Mouse (Mus musculus) hindbrain, embryonic 10.5 days (tissue): ENCODE measurements around the gene Hps4. TPM values are rescaled to one million over a fixed set of nuclear protein-coding genes. Genes with fewer than 3 reads are reported as not detected.

Experiments
- DNase-seq: peaks from one replicate; pipeline ENCODE4 v3.0.0-alpha.2; 2017; ENCODE audit warnings: low spot score
- H3K27ac ChIP-seq: fragments of 300-500 bp; sonication (generic); 2 replicates; pipeline ENCODE4 v1.5.1; 2016; ENCODE audit warnings: mild to moderate bottlenecking, moderate library complexity
- H3K27me3 ChIP-seq: fragments of 300-500 bp; sonication (generic); 2 replicates; pipeline ENCODE4 v1.6.1; 2016; ENCODE audit warnings: mild to moderate bottlenecking; ENCODE audit not compliant: poor library complexity, insufficient read depth, severe bottlenecking
- H3K36me3 ChIP-seq: fragments of 300-500 bp; sonication (generic); 2 replicates; pipeline ENCODE4 v1.6.1; 2016; ENCODE audit warnings: mild to moderate bottlenecking, moderate library complexity
- H3K4me1 ChIP-seq: fragments of 300-500 bp; sonication (generic); replicated peaks from 2 replicates; pipeline ENCODE4 v1.6.1; 2016; ENCODE audit warnings: mild to moderate bottlenecking
- H3K4me3 ChIP-seq: fragments of 300-500 bp; sonication (generic); 2 replicates; pipeline ENCODE4 v1.5.1; 2016; ENCODE audit warnings: mild to moderate bottlenecking, moderate library complexity
- H3K9me3 ChIP-seq: fragments of 300-500 bp; sonication (generic); 2 replicates; pipeline ENCODE4 v1.6.1; 2016; ENCODE audit warnings: mild to moderate bottlenecking, moderate library complexity
- WGBS: fragments of 180-500 bp; shearing (Covaris S2); methylation state at CpG from one replicate; pipeline ENCODE4 v1.1.7; 2016; 5-methylcytosine and 5-hydroxymethylcytosine counted together
- polyA plus RNA-seq: library from polyadenylated mRNA; unstranded; fragments of >200 nt; fragmentation: Nextera tagmentation; extraction: Ambion mirVana; gene quantifications from 2 replicates; pipeline ENCODE4 v1.2.1, GENCODE M21; 2016

Gene Hps4
- 35.8 and 36.7 TPM in 2 replicates for polyA plus RNA-seq

DNA sequence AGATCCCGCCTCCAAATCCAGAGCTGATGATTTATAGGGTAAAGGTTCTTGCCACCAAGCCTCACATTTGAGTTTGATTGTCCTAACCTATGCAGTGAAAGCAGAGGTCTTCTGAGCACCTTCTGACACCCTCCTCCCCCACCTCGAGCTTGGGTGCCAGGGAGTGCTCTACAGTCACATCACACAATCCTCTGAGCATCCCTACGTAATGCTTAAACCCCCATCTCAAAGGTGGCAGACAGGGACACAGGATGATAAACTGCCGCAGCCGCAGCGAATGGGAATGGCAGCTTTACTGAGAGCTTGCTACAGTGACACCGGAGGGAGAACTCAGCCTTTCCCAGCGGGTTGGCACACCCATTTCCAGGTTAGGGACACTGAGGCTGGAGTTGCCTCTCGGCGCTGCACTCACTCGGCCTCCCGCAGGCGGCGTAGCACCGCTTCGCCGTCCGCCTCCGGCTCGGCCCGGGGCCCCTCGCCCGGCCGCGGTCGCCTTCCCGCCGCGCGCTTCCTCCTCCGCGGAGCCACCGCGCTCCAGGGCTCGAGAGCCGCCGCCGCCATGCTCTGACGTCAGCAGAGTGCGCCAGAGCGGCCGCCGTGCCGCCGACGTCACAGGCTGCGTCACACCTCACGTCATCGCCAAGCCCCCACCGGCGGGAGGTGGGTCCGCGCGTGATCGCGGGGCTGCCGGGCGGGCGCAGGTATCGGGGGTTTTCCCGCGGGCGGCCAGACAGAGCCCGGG, at the start of gene Hps4, which contains the start of gene Srrd:
Gene Hps4, plus strand, starts transcription at position 621 of the 742 bp plus-strand sequence.
Gene Srrd, minus strand, starts transcription at position 578 of the 742 bp plus-strand sequence.
- Histone ChIP-seq H3K4me1 (peaks cover 48% of the 10 kb centered on the region), H3K4me3 (peak within 1 kb of the TSS; percentile 82), H3K9me3 (no peaks in the 10 kb centered on the region), H3K27ac (peak within 1 kb of the TSS; percentile 94), H3K27me3 (no peaks in the 10 kb centered on the region), H3K36me3 (peaks cover 60% of the 10 kb centered on the region)
- WGBS = 2% methylated on average over 64 of the region's 64 CpGs
- peak; percentile 87 for DNase-seq

- H3K4me3 ChIP-seq = no peak overlapping the region
- DNase-seq = no peak
- WGBS = 86% methylated on average over 2 of the region's 2 CpGs
- H3K9me3 ChIP-seq = no peaks in the 10 kb centered on the region
- H3K27ac ChIP-seq = no peak overlapping the region
- no peaks in the 10 kb centered on the region for H3K27me3 ChIP-seq
- H3K36me3 ChIP-seq = no peaks in the 10 kb centered on the region
- peaks cover 64% of the 10 kb centered on the region for H3K4me1 ChIP-seq
These were observed 49.1 kb upstream of the Hps4 start for GRCm38 (mm10) chr5:112293800-112294199.

DNA sequence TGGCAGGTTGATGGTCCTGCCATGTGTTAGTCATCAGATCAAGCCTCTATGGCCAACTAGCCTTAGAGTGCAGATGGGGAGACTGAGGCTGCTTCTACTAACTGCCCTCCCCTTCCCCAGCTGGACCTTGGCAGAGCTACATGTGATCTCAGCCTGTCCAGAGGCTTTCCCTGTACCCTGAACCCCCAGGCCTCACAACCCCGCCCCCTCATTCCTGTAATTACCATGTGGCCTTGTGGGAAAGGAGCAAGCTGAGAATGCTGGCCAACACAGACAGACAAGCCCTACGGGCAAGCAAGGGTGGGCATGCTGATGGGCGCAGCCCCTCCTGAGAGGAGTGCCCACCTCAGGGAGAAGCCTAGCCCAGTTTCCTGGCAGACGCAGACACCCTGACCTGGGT, 48.2 kb upstream of the Hps4 start:
- Histone ChIP-seq H3K4me3 (no peak overlapping the region), H3K4me1 (peaks cover 69% of the 10 kb centered on the region), H3K27ac (peak overlapping the region; percentile 72), H3K36me3 (no peaks in the 10 kb centered on the region), H3K27me3 (no peaks in the 10 kb centered on the region), H3K9me3 (no peaks in the 10 kb centered on the region)
- DNase-seq = no peak
- WGBS = 65% methylated on average over 4 of the region's 4 CpGs

DNA sequence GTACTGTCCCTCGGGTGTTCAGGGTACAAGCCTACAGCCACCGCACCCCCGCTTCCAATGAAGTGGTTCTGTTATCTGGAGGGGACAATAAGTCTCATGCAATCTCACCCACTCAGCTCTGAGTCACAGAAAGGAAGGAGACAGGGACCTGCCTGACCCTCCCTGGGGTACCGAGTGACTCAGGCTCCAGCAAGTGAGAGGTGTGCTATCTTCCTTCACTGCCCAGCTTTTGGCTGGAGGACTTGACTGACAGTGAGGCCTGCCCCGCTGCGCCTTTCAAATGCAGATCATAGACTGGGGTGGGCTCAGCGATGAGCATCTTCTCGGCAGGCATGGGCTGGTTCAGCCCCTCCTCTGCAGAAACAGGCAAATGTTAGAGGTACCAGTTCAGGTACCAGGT, 47.7 kb upstream of the Hps4 start:
- H3K9me3 ChIP-seq = no peaks in the 10 kb centered on the region
- H3K27ac ChIP-seq = peak overlapping the region; percentile 72
- no peaks in the 10 kb centered on the region for H3K36me3 ChIP-seq
- DNase-seq = no peak
- no peak overlapping the region for H3K4me3 ChIP-seq
- 31% methylated on average over 8 of the region's 8 CpGs for WGBS
- H3K4me1 ChIP-seq = peaks cover 71% of the 10 kb centered on the region
- H3K27me3 ChIP-seq = no peaks in the 10 kb centered on the region

- Histone ChIP-seq H3K4me3 (no peak overlapping the region), H3K4me1 (peaks cover 75% of the 10 kb centered on the region), H3K27ac (0 out of 2 replicates have a peak overlapping the region, but pooled peaks have one; percentile 2), H3K27me3 (no peaks in the 10 kb centered on the region), H3K9me3 (no peaks in the 10 kb centered on the region), H3K36me3 (no peaks in the 10 kb centered on the region)
- WGBS = 51% methylated on average over 8 of the region's 8 CpGs
- DNase-seq = no peak
These were observed 47.3 kb upstream of the Hps4 start for GRCm38 (mm10) chr5:112295564-112295963.

DNA sequence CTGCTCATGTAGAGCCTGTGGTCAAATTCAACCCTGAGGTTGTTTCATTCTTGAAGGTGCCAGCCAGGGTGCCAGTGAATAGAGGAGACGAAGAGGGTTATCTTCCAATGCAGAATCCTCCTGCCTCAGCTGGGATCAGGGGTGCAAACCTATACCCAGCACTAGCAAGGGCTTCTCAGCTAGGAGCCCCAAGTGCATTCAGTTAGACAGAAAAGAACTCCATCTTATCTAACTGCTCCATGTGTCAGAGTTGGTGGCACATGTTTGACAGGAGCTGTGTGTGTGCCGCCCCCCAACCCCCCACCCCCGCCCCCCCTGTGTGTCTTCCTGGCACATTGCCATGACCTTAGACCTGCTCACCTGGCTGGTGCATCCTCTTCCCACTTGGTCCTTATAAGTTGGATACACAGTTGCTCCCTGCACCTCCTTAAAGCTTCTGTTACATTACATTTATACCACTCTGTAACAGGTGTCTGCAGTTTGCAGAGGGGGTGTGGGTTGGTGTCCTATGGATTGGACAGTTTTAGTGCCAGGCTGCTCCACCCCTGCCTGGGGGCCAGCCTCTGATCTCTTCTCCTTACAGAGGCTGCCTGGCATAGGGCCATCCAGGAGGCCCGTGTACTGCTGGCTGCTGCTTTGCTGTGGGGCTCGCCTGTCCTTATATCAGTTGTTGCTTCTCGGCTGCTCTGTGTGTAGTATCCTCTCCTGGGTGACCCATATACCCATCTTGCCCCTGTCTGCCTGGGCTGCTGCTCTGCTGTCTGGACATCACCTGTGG, 46.3 kb upstream of the Hps4 start:
- Histone ChIP-seq H3K4me1 (peaks cover 68% of the 10 kb centered on the region), H3K4me3 (no peak overlapping the region), H3K9me3 (no peaks in the 10 kb centered on the region), H3K27ac (peak overlapping the region; percentile 35; the same call in 1 of the 2 replicates), H3K27me3 (no peaks in the 10 kb centered on the region), H3K36me3 (no peaks in the 10 kb centered on the region)
- 80% methylated on average over 6 of the region's 6 CpGs for WGBS
- DNase-seq = no peak

GRCm38 (mm10) chr5:112297257-112297656, 45.6 kb upstream of the Hps4 start:
- Histone ChIP-seq H3K4me3 (no peak overlapping the region), H3K27me3 (no peaks in the 10 kb centered on the region), H3K36me3 (no peaks in the 10 kb centered on the region), H3K9me3 (no peaks in the 10 kb centered on the region), H3K4me1 (peaks cover 61% of the 10 kb centered on the region), H3K27ac (peak overlapping the region; percentile 17; the same call in 1 of the 2 replicates)
- 76% methylated on average over 2 of the region's 2 CpGs for WGBS
- DNase-seq = no peak

DNA sequence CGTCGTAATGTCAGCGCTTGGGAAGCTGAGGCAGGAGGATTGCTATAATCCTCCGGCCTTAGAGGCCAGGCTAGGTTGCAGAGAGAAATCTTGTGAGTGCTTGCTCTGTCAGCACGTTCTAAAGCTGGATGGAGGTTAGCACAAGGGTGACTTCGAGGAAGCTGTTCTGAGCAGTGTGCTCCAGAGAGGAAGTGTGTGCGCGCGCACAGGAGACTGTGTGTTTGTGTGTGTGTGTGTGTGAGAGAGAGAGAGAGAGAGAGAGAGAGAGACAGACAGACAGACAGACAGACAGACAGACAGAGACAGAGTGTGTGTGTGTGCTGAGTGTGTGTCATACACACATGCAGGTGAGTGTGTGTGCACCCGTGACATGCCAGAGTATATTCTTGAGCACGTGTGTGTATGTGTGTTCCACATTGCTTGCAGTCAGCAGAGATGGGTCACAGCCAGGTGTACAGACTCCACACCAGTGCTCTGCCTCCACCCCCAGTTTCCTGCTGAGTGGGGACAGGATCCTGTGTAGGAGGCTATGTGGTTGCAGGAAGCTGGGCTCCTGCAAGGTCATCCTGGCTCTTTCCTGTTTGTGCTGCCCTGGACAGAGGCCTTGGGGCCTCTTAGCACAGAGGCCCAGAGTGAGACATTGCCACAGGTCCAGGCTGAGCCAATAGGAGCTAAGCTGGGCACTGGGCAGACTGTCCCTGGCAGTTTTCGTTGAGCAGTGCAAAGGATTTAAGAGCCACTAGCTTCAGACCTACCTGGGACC, 44.5 kb upstream of the Hps4 start:
- no peak for DNase-seq
- H3K36me3 ChIP-seq = no peaks in the 10 kb centered on the region
- H3K9me3 ChIP-seq = no peaks in the 10 kb centered on the region
- no peaks in the 10 kb centered on the region for H3K27me3 ChIP-seq
- no peak overlapping the region for H3K4me3 ChIP-seq
- 0 out of 2 replicates have a peak overlapping the region, but pooled peaks have one; percentile 29 for H3K27ac ChIP-seq
- H3K4me1 ChIP-seq = peaks cover 51% of the 10 kb centered on the region
- WGBS = 86% methylated on average over 12 of the region's 12 CpGs

- H3K9me3 ChIP-seq = no peaks in the 10 kb centered on the region
- peaks cover 44% of the 10 kb centered on the region for H3K4me1 ChIP-seq
- no peak for DNase-seq
- no peaks in the 10 kb centered on the region for H3K27me3 ChIP-seq
- no peak overlapping the region; the same call in 1 of the 2 replicates for H3K27ac ChIP-seq
- H3K4me3 ChIP-seq = no peak overlapping the region
- WGBS = 90% methylated on average over 4 of the region's 4 CpGs
- no peaks in the 10 kb centered on the region for H3K36me3 ChIP-seq
These were observed 43.5 kb upstream of the Hps4 start for GRCm38 (mm10) chr5:112299399-112299798.

- WGBS = 83% methylated on average over 2 of the region's 2 CpGs
- H3K4me1 ChIP-seq = peaks cover 37% of the 10 kb centered on the region
- H3K4me3 ChIP-seq = no peak overlapping the region
- no peaks in the 10 kb centered on the region for H3K9me3 ChIP-seq
- H3K36me3 ChIP-seq = no peaks in the 10 kb centered on the region
- no peaks in the 10 kb centered on the region for H3K27me3 ChIP-seq
- DNase-seq = no peak
- H3K27ac ChIP-seq = peak overlapping the region; percentile 29; the same call in 1 of the 2 replicates
These were observed 42.8 kb upstream of the Hps4 start for GRCm38 (mm10) chr5:112300112-112300511.

DNA sequence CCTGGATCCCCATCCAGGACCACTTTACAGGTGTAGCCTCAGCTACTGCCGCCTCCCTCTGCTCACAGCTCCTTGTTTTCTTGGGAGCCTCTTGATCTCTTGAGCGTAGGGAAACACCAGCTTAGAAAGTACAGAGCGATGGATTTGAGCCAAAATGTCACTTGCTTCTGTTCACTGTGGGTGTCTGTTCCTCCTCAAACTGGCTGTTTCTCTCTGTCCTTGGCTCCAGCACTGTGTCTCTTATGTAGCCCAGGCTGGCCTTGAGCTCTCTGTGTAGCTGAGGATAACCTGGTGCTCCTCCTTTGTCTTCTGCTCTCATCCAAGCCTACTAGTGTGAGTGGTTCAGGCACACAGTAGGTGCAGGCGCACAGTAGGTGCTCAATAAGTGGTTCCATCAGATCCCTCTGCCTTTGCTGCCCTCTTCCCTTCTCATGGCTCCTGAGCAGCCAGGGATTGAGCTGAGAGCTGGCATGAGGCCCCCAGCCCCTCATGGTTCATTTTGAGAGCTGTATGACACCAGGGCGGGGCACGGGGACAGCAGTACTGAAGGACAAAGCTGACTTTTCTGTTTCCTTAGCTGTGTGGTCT, 42.1 kb upstream of the Hps4 start:
- no peak for DNase-seq
- H3K36me3 ChIP-seq = peaks cover under 1% of the 10 kb centered on the region; the same call in 1 of the 2 replicates
- 92% methylated on average over 6 of the region's 6 CpGs for WGBS
- no peaks in the 10 kb centered on the region for H3K27me3 ChIP-seq
- H3K27ac ChIP-seq = no peak overlapping the region
- no peaks in the 10 kb centered on the region for H3K9me3 ChIP-seq
- H3K4me3 ChIP-seq = no peak overlapping the region
- peaks cover 32% of the 10 kb centered on the region for H3K4me1 ChIP-seq

GRCm38 (mm10) chr5:112301694-112302093, 41.2 kb upstream of the Hps4 start:
- 84% methylated on average over 4 of the region's 4 CpGs for WGBS
- Histone ChIP-seq H3K27ac (no peak overlapping the region), H3K36me3 (peaks cover 10% of the 10 kb centered on the region; the same call in 1 of the 2 replicates), H3K9me3 (no peaks in the 10 kb centered on the region), H3K4me3 (no peak overlapping the region), H3K4me1 (peaks cover 25% of the 10 kb centered on the region), H3K27me3 (no peaks in the 10 kb centered on the region)
- DNase-seq = no peak
